Mouse (Mus musculus) NIH3T3 (cell line): ENCODE data around the gene Lnpk.

Experiments
- DNase-seq: peaks from one replicate; pipeline ENCODE4 v3.0.0-alpha.2; 2012; ENCODE audit warnings: low read depth

Lnpk gene

DNA sequence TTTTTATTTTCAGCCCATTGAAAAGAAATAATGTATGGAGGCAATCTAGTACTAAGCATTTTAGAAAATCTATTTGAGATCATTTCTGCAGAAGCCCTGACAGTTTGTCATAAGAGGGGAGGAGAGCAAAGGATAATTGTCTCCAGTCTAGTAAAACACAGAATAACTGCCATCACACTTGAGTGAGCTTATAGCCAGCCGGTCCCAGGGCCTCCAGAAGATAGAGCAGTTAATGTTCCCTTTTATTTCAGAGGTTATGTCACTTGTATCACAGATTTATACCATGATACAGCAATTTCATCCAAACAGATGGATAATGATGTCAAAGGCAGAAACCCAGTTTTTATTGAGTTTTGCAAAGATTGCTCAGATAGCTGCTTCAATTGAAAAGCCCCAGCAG, 89.0 kb downstream of the Lnpk start:
- no peak for DNase-seq

DNA sequence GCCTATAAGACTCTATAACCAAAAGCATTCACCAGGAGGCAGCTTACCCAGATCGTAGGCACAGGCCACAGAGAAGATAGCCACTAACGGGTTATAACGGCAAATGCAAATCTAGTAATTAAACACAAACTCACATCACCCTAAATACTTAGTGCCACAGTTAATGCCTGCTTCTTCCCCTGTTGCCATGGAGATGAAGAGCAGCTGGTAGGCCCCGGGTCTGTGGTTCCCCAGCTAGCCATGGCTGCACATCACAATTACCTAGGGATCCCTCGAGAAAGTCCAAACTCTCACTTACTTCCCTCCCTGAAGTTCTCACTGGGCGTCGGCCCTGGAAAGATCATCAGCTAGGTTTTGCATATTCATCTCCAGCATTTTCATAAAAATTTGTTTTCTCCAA, 90.8 kb downstream of the Lnpk start:
- DNase-seq = no peak

DNA sequence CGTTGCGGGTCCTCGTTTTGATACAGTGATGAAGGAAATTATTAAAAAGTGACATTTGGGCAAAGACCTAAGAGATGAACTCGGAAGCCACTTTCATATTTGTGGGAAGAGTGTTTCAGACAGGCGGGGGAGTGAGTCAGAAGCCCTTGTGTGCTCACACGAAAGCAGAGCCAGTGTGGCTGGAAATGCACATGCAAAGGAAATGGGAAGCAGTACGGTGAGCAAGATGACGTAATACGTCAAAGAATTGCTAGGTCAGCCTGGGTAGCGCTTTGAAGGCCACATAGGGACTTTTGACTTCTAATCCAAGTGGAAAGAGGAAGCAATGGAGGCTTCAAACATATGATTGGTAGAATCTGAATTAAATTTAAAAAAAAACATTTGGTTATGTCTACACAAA, 96.6 kb downstream of the Lnpk start:
- peak; percentile 56 for DNase-seq

DNA sequence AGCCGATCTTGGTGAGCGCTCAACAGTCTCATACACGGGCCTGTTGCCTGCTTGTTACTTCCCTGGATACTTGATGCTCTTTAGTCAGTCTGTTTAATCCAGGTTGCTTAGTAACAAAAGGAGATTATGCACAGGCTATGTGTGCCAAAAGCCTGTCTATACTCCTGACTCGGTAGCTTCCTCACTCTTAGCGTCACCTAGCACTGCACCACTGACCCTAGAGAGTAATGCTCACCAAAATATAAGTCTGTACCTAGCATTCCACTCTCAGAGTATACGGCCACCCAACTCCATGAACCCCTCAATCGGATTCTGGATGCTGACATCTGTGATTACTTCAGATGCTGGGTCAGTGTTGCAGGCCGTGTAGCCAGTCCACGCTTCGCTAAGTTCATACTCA, 97.1 kb downstream of the Lnpk start:
- no peak for DNase-seq
